Mouse (Mus musculus) stomach, postnatal 0 days (tissue): ENCODE measurements around the gene Serinc3. TPM values are rescaled to one million over a fixed set of nuclear protein-coding genes. Genes with fewer than 3 reads are reported as not detected.

Experiments
- ATAC-seq: fragments of 200-750 bp; cut with Nextera tagmentation; 2 replicates; pipeline ENCODE4 v1.8.0; 2017; ENCODE audit not compliant: low FRiP score, low TSS enrichment
- DNase-seq: peaks from one replicate; pipeline ENCODE4 v3.0.0-alpha.2; 2016; ENCODE audit warnings: low spot score
- H3K27ac ChIP-seq: fragments of 300-500 bp; sonication (generic); replicated peaks from 2 replicates; pipeline ENCODE4 v1.5.1; 2014; ENCODE audit warnings: mild to moderate bottlenecking, control low read depth
- H3K27me3 ChIP-seq: fragments of 300-500 bp; sonication (generic); 2 replicates; pipeline ENCODE4 v1.6.1; 2014; ENCODE audit warnings: low read length; ENCODE audit not compliant: control insufficient read depth, insufficient read depth
- H3K36me3 ChIP-seq: fragments of 300-500 bp; sonication (generic); 2 replicates; pipeline ENCODE4 v1.6.1; 2014; ENCODE audit warnings: low read length, mixed read lengths; ENCODE audit not compliant: control insufficient read depth, insufficient read depth
- H3K4me1 ChIP-seq: fragments of 300-500 bp; sonication (generic); replicated peaks from 2 replicates; pipeline ENCODE4 v1.6.1; 2014; ENCODE audit warnings: antibody characterized with exemption; ENCODE audit not compliant: control insufficient read depth, insufficient read depth
- H3K4me2 ChIP-seq: fragments of 300-500 bp; sonication (generic); replicated peaks from 2 replicates; pipeline ENCODE4 v1.6.1; 2014; ENCODE audit warnings: low read depth, mild to moderate bottlenecking, control low read depth, moderate library complexity
- H3K4me3 ChIP-seq: fragments of 300-500 bp; sonication (generic); 2 replicates; pipeline ENCODE4 v1.5.1; 2014; ENCODE audit warnings: low read depth, low read length, control low read depth
- H3K9ac ChIP-seq: fragments of 300-500 bp; sonication (generic); 2 replicates; pipeline ENCODE4 v1.6.1; 2014; ENCODE audit warnings: mild to moderate bottlenecking, low read length, control low read depth, mixed read lengths
- H3K9me3 ChIP-seq: fragments of 300-500 bp; sonication (generic); 2 replicates; pipeline ENCODE4 v1.6.1; 2016; ENCODE audit warnings: low read length; ENCODE audit not compliant: control insufficient read depth
- CTCF ChIP-seq: IDR thresholded peaks from 2 replicates; pipeline ENCODE4 v1.5.1; 2016; ENCODE audit warnings: antibody characterized with exemption, low read depth, mild to moderate bottlenecking, moderate library complexity
- EP300 ChIP-seq: optimal IDR thresholded peaks from 2 replicates; pipeline ENCODE3; 2016; ENCODE audit warnings: antibody characterized with exemption
- WGBS: fragments of 180-500 bp; shearing (Covaris S2); extraction: QIAGEN DNeasy Blood & Tissue Kit; methylation state at CpG from one replicate; pipeline ENCODE4 v1.1.7; 2014; 5-methylcytosine and 5-hydroxymethylcytosine counted together
- polyA plus RNA-seq: library from polyadenylated mRNA; unstranded; fragments of >200 nt; fragmentation: Nextera tagmentation; extraction: Ambion mirVana; gene quantifications from 2 replicates; pipeline ENCODE4 v1.2.1, GENCODE M21; 2015

Serinc3 gene
- polyA plus RNA-seq, 1 experiment from 2014 or later, result 35.8 TPM

DNA sequence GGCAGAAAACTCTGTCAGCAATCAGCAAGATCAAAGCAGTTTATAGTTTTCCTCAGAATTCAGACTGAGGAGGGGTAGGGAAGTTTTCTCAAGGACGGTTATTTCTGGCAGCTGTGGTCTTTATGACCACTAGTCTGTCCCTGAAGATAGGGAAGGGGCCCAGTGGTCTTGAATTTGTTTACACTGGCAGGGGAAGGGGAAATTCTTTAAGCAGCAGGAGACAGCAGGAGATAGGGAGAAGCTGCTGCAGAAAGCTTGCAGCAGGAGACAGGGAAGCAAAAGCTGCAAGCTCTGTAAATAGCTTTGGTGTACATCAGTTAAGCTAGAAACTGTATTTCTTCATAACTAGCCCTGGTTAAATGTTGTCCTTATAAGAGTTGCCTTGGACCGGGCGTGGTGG lies 3.2 kb downstream of the Serinc3 start:
- Histone ChIP-seq H3K4me1 (no peaks in the 10 kb centered on the region), H3K36me3 (0 out of 2 replicates have a peak, but pooled peaks cover 1% of the 10 kb centered on the region), H3K27me3 (no peaks in the 10 kb centered on the region), H3K9me3 (no peaks in the 10 kb centered on the region), H3K27ac (no peak overlapping the region), H3K4me3 (no peak overlapping the region), H3K4me2 (no peak overlapping the region), H3K9ac (no peak overlapping the region)
- WGBS, result 55% methylated on average over 3 of the region's 3 CpGs
- TF ChIP-seq CTCF (no peak), EP300 (no peak)
- ATAC-seq, result no peak
- DNase-seq, result no peak

DNA sequence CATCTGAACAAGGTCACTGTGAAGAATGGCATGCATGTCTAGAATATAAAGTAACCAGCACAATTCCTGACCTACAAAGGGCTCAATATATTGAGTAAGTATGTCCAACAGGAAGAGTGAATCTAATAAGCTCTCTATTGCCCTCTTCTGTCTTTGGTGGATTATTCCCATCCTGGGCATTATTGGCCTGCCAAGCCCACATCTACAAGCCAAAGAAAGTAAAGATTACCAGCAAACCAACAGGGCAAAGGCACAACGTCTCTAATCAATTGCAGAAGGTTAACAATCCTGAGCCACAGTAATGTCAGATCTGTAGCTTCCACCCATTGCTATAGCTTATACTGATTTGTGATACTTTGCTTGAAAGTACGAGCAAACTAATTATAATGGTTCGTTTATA lies 4.4 kb downstream of the Serinc3 start:
- H3K4me1 ChIP-seq, result no peaks in the 10 kb centered on the region
- TF ChIP-seq EP300 (no peak), CTCF (peak; percentile 47)
- DNase-seq, result no peak

DNA sequence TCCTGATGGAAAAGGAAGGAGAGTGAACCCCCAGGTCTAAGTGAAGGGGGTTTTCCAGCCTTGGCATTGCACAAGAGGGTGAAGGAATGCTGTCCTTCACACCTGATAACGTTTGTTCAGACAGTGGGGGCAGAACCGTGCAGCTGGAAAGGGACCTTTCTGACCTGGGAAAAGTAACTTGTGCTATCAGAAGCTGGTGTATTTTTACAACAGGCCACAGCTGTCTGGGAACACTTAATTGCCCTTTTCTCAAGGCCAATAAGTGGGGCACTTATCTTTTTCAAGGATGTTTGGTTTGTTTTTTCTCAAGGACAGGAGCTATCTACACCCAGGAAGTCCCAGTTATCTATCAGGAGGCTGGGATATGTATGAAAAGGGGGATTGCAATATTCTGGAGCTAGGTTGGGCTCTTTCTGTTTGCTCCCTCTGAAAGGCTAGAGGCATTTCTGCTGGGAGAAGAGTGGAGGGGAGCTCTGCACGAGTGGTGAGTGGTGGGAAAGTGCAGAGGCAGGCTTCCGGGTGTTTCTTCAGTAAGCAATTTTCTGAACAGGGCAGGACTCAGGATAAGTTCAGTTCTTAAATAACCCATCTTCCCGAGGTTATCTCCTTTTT lies 7.2 kb downstream of the Serinc3 start:
- Histone ChIP-seq H3K4me1 (no peaks in the 10 kb centered on the region), H3K27me3 (no peaks in the 10 kb centered on the region), H3K27ac (no peak overlapping the region), H3K9ac (no peak overlapping the region), H3K9me3 (no peaks in the 10 kb centered on the region), H3K4me3 (no peak overlapping the region), H3K36me3 (0 out of 2 replicates have a peak, but pooled peaks cover 6% of the 10 kb centered on the region), H3K4me2 (no peak overlapping the region)
- TF ChIP-seq CTCF (no peak), EP300 (no peak)
- WGBS, result 44% methylated on average over 5 of the region's 5 CpGs
- no peak for DNase-seq
- ATAC-seq, result no peak

More for the DNA sequence above, 4.4 kb downstream of the Serinc3 start:
- no peak for ATAC-seq
- Histone ChIP-seq H3K9me3 (no peaks in the 10 kb centered on the region), H3K36me3 (0 out of 2 replicates have a peak, but pooled peaks cover 2% of the 10 kb centered on the region), H3K4me3 (no peak overlapping the region), H3K27ac (no peak overlapping the region), H3K4me2 (no peak overlapping the region), H3K9ac (no peak overlapping the region), H3K27me3 (no peaks in the 10 kb centered on the region)
- WGBS, result 88% methylated on average over 3 of the region's 3 CpGs

DNA sequence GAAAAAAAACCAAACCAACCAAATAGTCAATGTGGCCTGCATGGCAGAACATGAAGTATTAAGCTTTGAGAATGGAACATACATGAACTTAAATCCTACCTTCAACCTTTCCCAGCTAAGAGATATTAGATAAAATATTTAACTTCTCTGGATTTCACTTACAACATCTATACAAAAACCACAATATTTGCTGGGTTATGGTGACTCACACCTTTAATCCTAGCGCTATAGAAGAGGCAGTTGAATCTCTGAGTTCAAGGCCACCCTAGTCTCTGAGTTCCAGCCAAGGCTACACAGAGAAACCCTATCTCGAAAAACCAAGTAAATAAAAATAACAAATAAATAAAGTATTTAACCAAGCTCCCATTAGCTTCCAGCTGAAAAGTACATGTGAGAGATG lies 8.9 kb downstream of the Serinc3 start:
- WGBS, result 89% methylated on average over 2 of the region's 2 CpGs
- no peak for TF ChIP-seq EP300
- no peak for TF ChIP-seq CTCF
- Histone ChIP-seq H3K27ac (no peak overlapping the region), H3K36me3 (0 out of 2 replicates have a peak, but pooled peaks cover 6% of the 10 kb centered on the region), H3K4me3 (no peak overlapping the region), H3K4me2 (no peak overlapping the region), H3K9ac (no peak overlapping the region), H3K4me1 (no peaks in the 10 kb centered on the region), H3K9me3 (no peaks in the 10 kb centered on the region), H3K27me3 (no peaks in the 10 kb centered on the region)
- DNase-seq, result no peak
- ATAC-seq, result no peak

DNA sequence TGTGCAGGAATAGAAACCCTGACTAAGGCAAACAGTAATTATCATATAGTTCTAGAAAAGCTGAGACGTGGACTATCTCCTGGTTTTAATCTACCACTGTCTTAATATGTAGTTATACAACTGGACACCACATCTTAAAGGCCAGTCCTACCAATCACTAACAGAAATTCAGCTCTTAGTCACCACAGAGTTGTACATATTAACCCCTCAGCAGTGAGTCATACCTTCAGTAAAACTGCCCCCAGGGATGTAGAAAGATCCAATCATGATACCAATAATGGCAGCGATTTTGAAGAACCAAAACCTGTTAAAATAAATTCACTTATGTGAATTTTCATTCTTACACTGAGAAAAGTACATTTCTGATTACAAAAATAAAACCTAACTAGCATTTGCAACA lies 10.7 kb downstream of the Serinc3 start:
- Histone ChIP-seq H3K27me3 (no peaks in the 10 kb centered on the region), H3K9ac (no peak overlapping the region), H3K4me1 (no peaks in the 10 kb centered on the region), H3K9me3 (no peaks in the 10 kb centered on the region), H3K4me3 (no peak overlapping the region), H3K27ac (no peak overlapping the region), H3K4me2 (no peak overlapping the region), H3K36me3 (peaks cover 14% of the 10 kb centered on the region)
- WGBS, result 91% methylated on average over 2 of the region's 2 CpGs
- DNase-seq, result no peak
- no peak for TF ChIP-seq EP300
- TF ChIP-seq CTCF, result no peak
- ATAC-seq, result no peak

DNA sequence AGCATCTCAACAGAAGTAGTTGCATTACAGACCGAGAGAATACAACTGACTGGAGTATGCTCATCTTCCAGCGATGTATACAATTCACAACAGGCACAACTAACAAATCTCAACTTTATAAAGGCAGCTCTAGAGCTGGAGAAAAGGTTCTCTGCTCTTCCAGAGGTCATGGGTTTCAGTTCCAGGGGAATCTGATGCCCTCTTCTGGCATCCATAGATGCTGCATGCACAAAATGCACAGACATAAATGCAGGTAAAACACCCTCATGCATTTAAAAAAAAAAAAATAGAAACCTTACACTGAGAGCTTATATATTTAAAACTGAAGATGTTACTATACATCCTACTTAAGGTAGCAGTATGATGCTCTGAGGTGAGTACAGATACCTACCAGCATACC lies 13.2 kb downstream of the Serinc3 start:
- no peak for DNase-seq
- WGBS, result 97% methylated on average over 2 of the region's 2 CpGs
- no peak for TF ChIP-seq EP300
- peak; percentile 33; the same call in 1 of the 2 replicates for TF ChIP-seq CTCF

More for the DNA sequence above, 13.2 kb downstream of the Serinc3 start:
- no peak overlapping the region for H3K9ac ChIP-seq
- no peak for ATAC-seq
- H3K36me3 ChIP-seq, result peaks cover 23% of the 10 kb centered on the region
- no peaks in the 10 kb centered on the region for H3K9me3 ChIP-seq
- H3K27me3 ChIP-seq, result no peaks in the 10 kb centered on the region
- H3K27ac ChIP-seq, result no peak overlapping the region
- H3K4me2 ChIP-seq, result no peak overlapping the region
- H3K4me1 ChIP-seq, result no peaks in the 10 kb centered on the region
- no peak overlapping the region for H3K4me3 ChIP-seq
